Mouse (Mus musculus): ENCODE measurements around the gene Copg1. TPM values are rescaled to one million over a fixed set of nuclear protein-coding genes. Genes with fewer than 3 reads are reported as not detected.

Copg1 gene
- total RNA-seq (2015): 40.1 and 43.2 TPM in 2 replicates
- total RNA-seq (2017): 67.2 and 75.4 TPM in 2 replicates

GRCm38 (mm10) chr6:87887594-87888233 is at the start of gene Copg1:
TSS of gene Copg1 (plus strand) at chr6:87887814.
- peak; percentile 98 for ATAC-seq (replicated peaks; ENCODE audit: poor library complexity)

GRCm38 (mm10) chr6:87838551-87839197 is 48.9 kb upstream of the Copg1 start, which contains the start of gene Isy1:
TSS of gene Isy1 (minus strand) at chr6:87838798.
- ATAC-seq (replicated peaks; ENCODE audit: poor library complexity): peak; percentile 91

GRCm38 (mm10) chr6:87839797-87840341 is 47.7 kb upstream of the Copg1 start:
- no peak for ATAC-seq (replicated peaks; ENCODE audit: poor library complexity)

GRCm38 (mm10) chr6:87841635-87842034 is 46.0 kb upstream of the Copg1 start:
- ATAC-seq (replicated peaks; ENCODE audit: poor library complexity): no peak

GRCm38 (mm10) chr6:87842254-87842653 is 45.4 kb upstream of the Copg1 start:
- peak; percentile 15; the same call in 1 of the 2 replicates for ATAC-seq (replicated peaks; ENCODE audit: poor library complexity)

GRCm38 (mm10) chr6:87845031-87845695 is 42.5 kb upstream of the Copg1 start:
- no peak for ATAC-seq (replicated peaks; ENCODE audit: poor library complexity)

- no peak for ATAC-seq (replicated peaks; ENCODE audit: poor library complexity)
Measured at GRCm38 (mm10) chr6:87846813-87847212, 40.8 kb upstream of the Copg1 start.

GRCm38 (mm10) chr6:87849780-87850154 is 37.8 kb upstream of the Copg1 start:
- ATAC-seq (replicated peaks; ENCODE audit: poor library complexity): peak; percentile 51

GRCm38 (mm10) chr6:87850155-87850899 is 37.3 kb upstream of the Copg1 start:
- ATAC-seq (replicated peaks; ENCODE audit: poor library complexity): no peak

GRCm38 (mm10) chr6:87850900-87851614 is 36.6 kb upstream of the Copg1 start, which contains the start of gene Cnbp:
TSS of gene Cnbp (minus strand) at chr6:87851106.
- ATAC-seq (replicated peaks; ENCODE audit: poor library complexity): peak; percentile 95

- ATAC-seq (replicated peaks; ENCODE audit: poor library complexity): no peak
Measured at GRCm38 (mm10) chr6:87851871-87852270, 35.7 kb upstream of the Copg1 start.

- no peak for ATAC-seq (replicated peaks; ENCODE audit: poor library complexity)
Measured at GRCm38 (mm10) chr6:87853446-87853845, 34.2 kb upstream of the Copg1 start.

- no peak for ATAC-seq (replicated peaks; ENCODE audit: poor library complexity)
Measured at GRCm38 (mm10) chr6:87857071-87857470, 30.5 kb upstream of the Copg1 start.

GRCm38 (mm10) chr6:87866211-87866610 is 21.4 kb upstream of the Copg1 start:
- ATAC-seq (replicated peaks; ENCODE audit: poor library complexity): no peak

GRCm38 (mm10) chr6:87867256-87867655 is 20.4 kb upstream of the Copg1 start:
- peak; percentile 65 for ATAC-seq (replicated peaks; ENCODE audit: poor library complexity)

GRCm38 (mm10) chr6:87868871-87869506 is 18.6 kb upstream of the Copg1 start:
- peak; percentile 64 for ATAC-seq (replicated peaks; ENCODE audit: poor library complexity)

- ATAC-seq (replicated peaks; ENCODE audit: poor library complexity): no peak
Measured at GRCm38 (mm10) chr6:87870440-87870839, 17.2 kb upstream of the Copg1 start.

- no peak for ATAC-seq (replicated peaks; ENCODE audit: poor library complexity)
Measured at GRCm38 (mm10) chr6:87871240-87871639, 16.4 kb upstream of the Copg1 start.

GRCm38 (mm10) chr6:87873104-87873503 is 14.5 kb upstream of the Copg1 start:
- no peak for ATAC-seq (replicated peaks; ENCODE audit: poor library complexity)

- ATAC-seq (replicated peaks; ENCODE audit: poor library complexity): no peak
Measured at GRCm38 (mm10) chr6:87873963-87874362, 13.7 kb upstream of the Copg1 start.
